Mouse (Mus musculus) liver, postnatal 0 days (tissue): ENCODE results near the gene Atrnl1. TPM values are rescaled to one million over a fixed set of nuclear protein-coding genes. Genes with fewer than 3 reads are reported as not detected.

Experiments used
- ATAC-seq: fragments of 200-750 bp; cut with Nextera tagmentation; 2 replicates; pipeline ENCODE4 v1.8.0; 2017; ENCODE audit warnings: mild to moderate bottlenecking, moderate library complexity
- DNase-seq: peaks from one replicate; pipeline ENCODE4 v3.0.0-alpha.2; 2016
- H3K27ac ChIP-seq: fragments of 300-500 bp; sonication (generic); 2 replicates; pipeline ENCODE4 v1.5.1; 2014; ENCODE audit warnings: antibody characterized with exemption, moderate library complexity, mild to moderate bottlenecking, low read depth
- H3K27me3 ChIP-seq: fragments of 300-500 bp; sonication (generic); 2 replicates; pipeline ENCODE4 v1.6.1; 2014; ENCODE audit warnings: low read length, control low read depth, mixed read lengths; ENCODE audit not compliant: insufficient read depth
- H3K36me3 ChIP-seq: fragments of 300-500 bp; sonication (generic); replicated peaks from 2 replicates; pipeline ENCODE4 v1.6.1; 2014; ENCODE audit warnings: mild to moderate bottlenecking, control low read depth, low read length, moderate library complexity, mixed read lengths; ENCODE audit not compliant: insufficient read depth
- H3K4me1 ChIP-seq: fragments of 300-500 bp; sonication (generic); 2 replicates; pipeline ENCODE4 v1.6.1; 2014; ENCODE audit warnings: antibody characterized with exemption, mild to moderate bottlenecking, control low read depth; ENCODE audit not compliant: insufficient read depth
- H3K4me2 ChIP-seq: fragments of 300-500 bp; sonication (generic); 2 replicates; pipeline ENCODE4 v1.6.1; 2014; ENCODE audit warnings: low read depth, mild to moderate bottlenecking, low read length, moderate library complexity, mixed read lengths
- H3K4me3 ChIP-seq: fragments of 300-500 bp; sonication (generic); 2 replicates; pipeline ENCODE4 v1.5.1; 2014; ENCODE audit warnings: low read depth, low read length
- H3K9ac ChIP-seq: fragments of 300-500 bp; sonication (generic); replicated peaks from 2 replicates; pipeline ENCODE4 v1.6.1; 2014; ENCODE audit warnings: mild to moderate bottlenecking, moderate library complexity
- H3K9me3 ChIP-seq: fragments of 300-500 bp; sonication (generic); 2 replicates; pipeline ENCODE4 v1.6.1; 2016; ENCODE audit warnings: mild to moderate bottlenecking, control low read depth, low read length, mixed read lengths
- CTCF ChIP-seq: sonication (generic); IDR thresholded peaks from 2 replicates; pipeline ENCODE4 v1.5.1; 2016; ENCODE audit warnings: antibody characterized with exemption, low read depth
- EP300 ChIP-seq: IDR thresholded peaks from 2 replicates; pipeline ENCODE4 v1.6.1; 2016; ENCODE audit warnings: antibody characterized with exemption, low read depth, mild to moderate bottlenecking
- WGBS: fragments of 180-500 bp; shearing (Covaris S2); extraction: QIAGEN DNeasy Blood & Tissue Kit; methylation state at CpG from one replicate; pipeline ENCODE4 v1.1.7; 2014; ENCODE audit not compliant: insufficient replicate concordance; 5-methylcytosine and 5-hydroxymethylcytosine counted together
- polyA plus RNA-seq: library from polyadenylated mRNA; unstranded; fragments of >200 nt; fragmentation: Nextera tagmentation; extraction: Ambion mirVana; gene quantifications from 2 replicates; pipeline ENCODE4 v1.2.1, GENCODE M21; 2015

Atrnl1 gene
- polyA plus RNA-seq, 1 experiment from 2014 or later: 0.70 TPM

GRCm38 (mm10) chr19:57576836-57577235 lies 34.0 kb upstream of the Atrnl1 start:
- H3K4me2 ChIP-seq: no peak overlapping the region
- no peak overlapping the region for H3K27ac ChIP-seq
- H3K4me1 ChIP-seq: no peaks in the 10 kb centered on the region
- TF ChIP-seq EP300 (no peak), CTCF (no peak)
- H3K9ac ChIP-seq: no peak overlapping the region
- ATAC-seq (no peak), DNase-seq (no peak)
- no peaks in the 10 kb centered on the region for H3K9me3 ChIP-seq
- no peaks in the 10 kb centered on the region for H3K27me3 ChIP-seq
- H3K36me3 ChIP-seq: no peaks in the 10 kb centered on the region
- no peak overlapping the region for H3K4me3 ChIP-seq
- 59% methylated on average over 5 of the region's 5 CpGs for WGBS

DNA sequence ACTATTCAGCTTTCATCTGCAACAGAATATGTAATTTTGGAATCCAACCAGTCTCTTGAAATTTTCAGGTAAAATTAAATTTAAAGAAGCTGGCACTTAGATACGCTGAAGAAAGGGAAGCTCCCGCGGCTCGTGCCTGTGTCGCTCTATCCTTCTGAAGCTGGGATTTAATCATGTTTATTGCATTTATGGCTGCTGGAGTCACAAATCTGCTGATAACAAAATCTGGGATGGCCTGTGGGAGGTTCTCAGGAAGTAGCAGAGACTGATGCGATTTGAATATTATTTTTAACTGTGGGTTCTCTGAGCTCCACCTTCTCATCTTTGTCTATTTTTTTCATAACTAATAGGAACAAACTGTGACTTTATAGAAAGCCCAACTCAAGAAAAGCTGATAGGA lies 33.6 kb upstream of the Atrnl1 start:
- Histone ChIP-seq H3K4me2 (no peak overlapping the region), H3K27ac (no peak overlapping the region), H3K9me3 (no peaks in the 10 kb centered on the region), H3K4me1 (no peaks in the 10 kb centered on the region), H3K9ac (no peak overlapping the region), H3K27me3 (no peaks in the 10 kb centered on the region), H3K36me3 (no peaks in the 10 kb centered on the region), H3K4me3 (no peak overlapping the region)
- WGBS: 81% methylated on average over 6 of the region's 6 CpGs
- no peak for DNase-seq
- ATAC-seq: no peak
- TF ChIP-seq CTCF (no peak), EP300 (no peak)

DNA sequence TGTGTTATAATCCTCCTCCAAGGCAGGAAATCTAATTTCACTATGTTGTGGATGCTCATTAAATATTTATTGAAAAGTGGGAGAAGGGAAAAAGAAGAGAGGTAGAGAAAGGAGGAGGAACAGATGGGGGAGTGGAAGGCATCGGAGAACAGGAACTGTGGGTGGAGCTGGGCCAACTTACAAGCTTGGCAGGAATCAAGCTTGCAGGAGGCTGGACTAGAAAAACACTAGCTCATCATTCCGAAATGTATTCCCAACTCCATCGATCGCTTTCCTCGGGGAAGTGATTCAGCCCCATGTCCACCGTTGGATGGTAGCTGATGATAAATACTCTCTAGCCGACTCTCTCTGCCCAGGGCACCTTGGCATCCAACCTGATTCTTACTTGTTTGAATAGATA lies 29.9 kb upstream of the Atrnl1 start:
- no peaks in the 10 kb centered on the region for H3K27me3 ChIP-seq
- TF ChIP-seq CTCF (no peak), EP300 (no peak)
- no peak for ATAC-seq

GRCm38 (mm10) chr19:57585231-57585792 lies 25.5 kb upstream of the Atrnl1 start:
- no peak for ATAC-seq
- Histone ChIP-seq H3K36me3 (no peaks in the 10 kb centered on the region), H3K4me3 (no peak overlapping the region), H3K4me1 (no peaks in the 10 kb centered on the region), H3K27me3 (no peaks in the 10 kb centered on the region), H3K27ac (no peak overlapping the region), H3K9me3 (no peaks in the 10 kb centered on the region), H3K9ac (no peak overlapping the region), H3K4me2 (no peak overlapping the region)
- no peak for DNase-seq
- 54% methylated on average over 4 of the region's 4 CpGs for WGBS
- no peak for TF ChIP-seq EP300
- no peak for TF ChIP-seq CTCF

More for the DNA sequence above, 29.9 kb upstream of the Atrnl1 start:
- no peak overlapping the region for H3K9ac ChIP-seq
- 77% methylated on average over 7 of the region's 7 CpGs for WGBS
- H3K4me2 ChIP-seq: no peak overlapping the region
- no peaks in the 10 kb centered on the region for H3K9me3 ChIP-seq
- no peaks in the 10 kb centered on the region for H3K4me1 ChIP-seq
- no peak for DNase-seq
- H3K4me3 ChIP-seq: no peak overlapping the region
- H3K36me3 ChIP-seq: no peaks in the 10 kb centered on the region
- no peak overlapping the region for H3K27ac ChIP-seq

DNA sequence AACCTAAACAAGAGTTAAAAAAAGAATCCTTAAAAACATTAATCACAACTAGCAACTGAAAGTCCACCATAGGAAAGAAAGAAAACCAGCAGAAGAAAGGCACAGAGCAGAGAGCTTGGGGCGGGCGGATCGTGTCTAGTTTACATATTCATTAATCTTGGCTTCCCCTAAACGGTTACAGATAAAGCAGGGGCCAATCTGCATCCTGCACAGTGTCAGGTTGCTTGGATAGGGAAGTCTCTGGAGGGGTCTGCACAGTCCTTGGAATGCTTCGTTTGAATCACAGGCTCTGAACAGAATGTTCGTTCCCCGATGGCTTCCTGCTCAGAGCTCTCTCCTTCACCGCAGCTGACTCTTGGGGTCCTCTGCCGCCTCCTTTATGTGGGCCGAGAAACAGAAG lies 24.7 kb upstream of the Atrnl1 start:
- Histone ChIP-seq H3K36me3 (no peaks in the 10 kb centered on the region), H3K4me2 (no peak overlapping the region), H3K4me3 (no peak overlapping the region), H3K9ac (no peak overlapping the region), H3K4me1 (no peaks in the 10 kb centered on the region), H3K27ac (no peak overlapping the region), H3K27me3 (no peaks in the 10 kb centered on the region), H3K9me3 (no peaks in the 10 kb centered on the region)
- WGBS: 25% methylated on average over 10 of the region's 10 CpGs
- DNase-seq (no peak), ATAC-seq (no peak)
- TF ChIP-seq CTCF (no peak), EP300 (no peak)

DNA sequence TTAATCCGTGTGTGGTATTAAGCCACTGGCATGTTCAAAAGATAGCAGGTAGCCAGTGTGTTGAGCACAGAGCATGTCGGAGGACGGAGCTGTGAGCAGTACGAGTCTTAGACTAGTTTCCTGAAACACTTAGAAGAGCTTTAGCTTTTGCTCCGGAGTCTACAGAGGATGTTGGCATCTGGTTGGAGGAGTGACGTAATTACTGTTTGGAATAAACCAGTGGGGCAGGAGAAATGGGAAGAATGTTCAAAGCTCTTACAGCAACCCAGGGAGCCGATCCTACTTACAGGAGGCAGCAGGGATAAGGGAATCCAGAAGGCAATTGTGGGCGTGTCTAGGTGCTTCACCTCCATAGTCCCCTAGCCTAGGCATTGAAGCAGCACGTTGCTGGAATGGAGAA lies 21.3 kb upstream of the Atrnl1 start:
- H3K27ac ChIP-seq: no peak overlapping the region
- TF ChIP-seq CTCF (no peak), EP300 (no peak)
- no peak overlapping the region for H3K9ac ChIP-seq
- H3K4me3 ChIP-seq: no peak overlapping the region
- H3K36me3 ChIP-seq: no peaks in the 10 kb centered on the region
- DNase-seq (no peak), ATAC-seq (no peak)
- H3K27me3 ChIP-seq: no peaks in the 10 kb centered on the region
- no peaks in the 10 kb centered on the region for H3K9me3 ChIP-seq
- H3K4me1 ChIP-seq: no peaks in the 10 kb centered on the region
- H3K4me2 ChIP-seq: no peak overlapping the region
- 62% methylated on average over 9 of the region's 9 CpGs for WGBS

- H3K27ac ChIP-seq: no peak overlapping the region
- H3K9ac ChIP-seq: no peak overlapping the region
- H3K27me3 ChIP-seq: no peaks in the 10 kb centered on the region
- H3K4me1 ChIP-seq: no peaks in the 10 kb centered on the region
- H3K9me3 ChIP-seq: no peaks in the 10 kb centered on the region
- H3K4me3 ChIP-seq: no peak overlapping the region
- 50% methylated on average over 5 of the region's 5 CpGs for WGBS
- TF ChIP-seq CTCF: no peak
- TF ChIP-seq EP300: no peak
- no peak for ATAC-seq
- no peaks in the 10 kb centered on the region for H3K36me3 ChIP-seq
- H3K4me2 ChIP-seq: no peak overlapping the region
- DNase-seq: no peak
Observed at GRCm38 (mm10) chr19:57590895-57591294, 19.9 kb upstream of the Atrnl1 start.
